Mouse (Mus musculus) frontal cortex, postnatal 14 days (tissue): ENCODE data around the gene Cnrip1.
A peak's percentile ranks its signal among the peaks of the same experiment; 100 is the strongest.
"Not testable (repeated sequence)": the region's sequence is repeated elsewhere in the genome, so short reads cannot be mapped to it uniquely, and the experiment has no call there.

Experiments
- DNase-seq, 2 experiments: peaks; one replicate each; pipeline ENCODE4 v3.0.0; 2022; ENCODE audit warnings: low spot score in 2 of 2

Cnrip1 gene

GRCm38 (mm10) chr11:17051545-17052475 is at the start of gene Cnrip1, which contains the start of gene Plek:
Gene Cnrip1, plus strand, starts transcription at chr11:17051586.
Gene Plek, minus strand, starts transcription at chr11:17052381.
- peak; percentile 80 to 81 for DNase-seq

- no peak for DNase-seq
These were observed 48.5 kb upstream of the Cnrip1 start for GRCm38 (mm10) chr11:17002739-17003373.

GRCm38 (mm10) chr11:17003757-17004156 is 47.6 kb upstream of the Cnrip1 start:
- no peak for DNase-seq

- DNase-seq, result no peak
These were observed 46.2 kb upstream of the Cnrip1 start for GRCm38 (mm10) chr11:17004899-17005846.

GRCm38 (mm10) chr11:17006526-17006925 is 44.9 kb upstream of the Cnrip1 start:
- not testable (repeated sequence) for DNase-seq

GRCm38 (mm10) chr11:17007517-17008173 is 43.7 kb upstream of the Cnrip1 start:
- no peak for DNase-seq

GRCm38 (mm10) chr11:17008498-17008941 is 42.9 kb upstream of the Cnrip1 start:
- no peak for DNase-seq

- no peak for DNase-seq
These were observed 38.4 kb upstream of the Cnrip1 start for GRCm38 (mm10) chr11:17012948-17013347.

- DNase-seq, result no peak
These were observed 32.1 kb upstream of the Cnrip1 start for GRCm38 (mm10) chr11:17019328-17019727.

- DNase-seq, result no peak
These were observed 28.2 kb upstream of the Cnrip1 start for GRCm38 (mm10) chr11:17023206-17023605.

GRCm38 (mm10) chr11:17023984-17024383 is 27.4 kb upstream of the Cnrip1 start:
- no peak for DNase-seq

GRCm38 (mm10) chr11:17045806-17046205 is 5.6 kb upstream of the Cnrip1 start:
- peak in 1 of 2 experiments; percentile 36 for DNase-seq

- DNase-seq, result peak in 1 of 2 experiments; percentile 20
These were observed 1.2 kb downstream of the Cnrip1 start for GRCm38 (mm10) chr11:17052476-17053049.

GRCm38 (mm10) chr11:17069360-17069759 is 18.0 kb downstream of the Cnrip1 start:
- not testable (repeated sequence) for DNase-seq

GRCm38 (mm10) chr11:17075656-17076055 is 24.3 kb downstream of the Cnrip1 start:
- DNase-seq, result no peak

- DNase-seq, result no peak
These were observed 30.7 kb downstream of the Cnrip1 start for GRCm38 (mm10) chr11:17082086-17082485.

GRCm38 (mm10) chr11:17082953-17083352 is 31.6 kb downstream of the Cnrip1 start:
- no peak for DNase-seq

GRCm38 (mm10) chr11:17083455-17083854 is 32.1 kb downstream of the Cnrip1 start:
- no peak for DNase-seq

GRCm38 (mm10) chr11:17083866-17084265 is 32.5 kb downstream of the Cnrip1 start:
- no peak for DNase-seq

GRCm38 (mm10) chr11:17086106-17086505 is 34.7 kb downstream of the Cnrip1 start:
- DNase-seq, result no peak

- no peak for DNase-seq
These were observed 55.5 kb downstream of the Cnrip1 start for GRCm38 (mm10) chr11:17106936-17107335.
